Mouse (Mus musculus): ENCODE measurements at regions not wholly inside any gene's neighbourhood (a gene's known extent, or its start where the extent isn't known, plus 50 kb on each side); places are given as distances from the start of the nearest gene placed in this dataset.
A peak's percentile ranks its signal among the peaks of the same experiment; 100 is the strongest.

GRCm38 (mm10) chr1:100878065-100878464, 1105.5 kb downstream of the Cntnap5b start:
- TF ChIP-seq CTCF (conservative IDR thresholded peaks at IDR 0.05), result no peak
- DNase-seq (ENCODE audit: low spot score in 2 of 2), result no peak
- H3K4me3 ChIP-seq, result no peak overlapping the region
- H3K27ac ChIP-seq, result no peak overlapping the region

GRCm38 (mm10) chr1:100887336-100887735, 1114.8 kb downstream of the Cntnap5b start:
- peak; percentile 57 for TF ChIP-seq CTCF (conservative IDR thresholded peaks at IDR 0.05)
- DNase-seq (ENCODE audit: low spot score in 2 of 2), result peak in 1 of 2 experiments; percentile 12
- H3K4me3 ChIP-seq, result no peak overlapping the region
- H3K27ac ChIP-seq, result no peak overlapping the region

- no peak for DNase-seq (ENCODE audit: low spot score in 2 of 2)
- Histone ChIP-seq H3K4me3 (no peak overlapping the region), H3K27ac (no peak overlapping the region)
- TF ChIP-seq CTCF (conservative IDR thresholded peaks at IDR 0.05), result no peak
Measured at GRCm38 (mm10) chr1:100888337-100888736, 1115.8 kb downstream of the Cntnap5b start.

DNA sequence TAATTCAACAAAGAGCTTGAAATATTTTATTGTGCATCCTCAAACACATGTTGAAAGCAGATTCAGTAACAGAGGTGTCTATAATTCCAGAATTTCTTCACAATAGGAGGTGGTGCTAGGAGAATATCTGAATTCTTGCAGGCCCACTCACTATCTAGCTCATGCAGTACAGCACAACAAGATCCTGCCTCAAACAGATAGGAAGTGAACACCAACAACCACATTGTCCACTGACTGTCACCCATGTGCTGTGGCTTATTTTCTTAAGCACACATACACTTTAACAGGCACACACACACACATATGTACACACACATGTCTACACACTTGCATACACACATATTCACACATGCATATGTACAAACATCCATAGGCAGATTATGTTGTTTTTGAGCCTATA, 1150.3 kb downstream of the Cntnap5b start:
- no peak overlapping the region for H3K27ac ChIP-seq
- TF ChIP-seq CTCF (conservative IDR thresholded peaks at IDR 0.05), result no peak

GRCm38 (mm10) chr1:100928171-100928771, 1155.7 kb downstream of the Cntnap5b start:
- Histone ChIP-seq H3K27ac (no peak overlapping the region), H3K4me3 (no peak overlapping the region)
- no peak for DNase-seq (ENCODE audit: low spot score in 2 of 2)
- no peak for TF ChIP-seq CTCF (conservative IDR thresholded peaks at IDR 0.05)

More for the DNA sequence above, 1150.3 kb downstream of the Cntnap5b start:
- no peak overlapping the region for H3K4me3 ChIP-seq
- DNase-seq (ENCODE audit: low spot score in 2 of 2), result no peak

GRCm38 (mm10) chr1:100967254-100967653, 1194.7 kb downstream of the Cntnap5b start:
- no peak overlapping the region for H3K27ac ChIP-seq
- no peak for TF ChIP-seq CTCF (conservative IDR thresholded peaks at IDR 0.05)

DNA sequence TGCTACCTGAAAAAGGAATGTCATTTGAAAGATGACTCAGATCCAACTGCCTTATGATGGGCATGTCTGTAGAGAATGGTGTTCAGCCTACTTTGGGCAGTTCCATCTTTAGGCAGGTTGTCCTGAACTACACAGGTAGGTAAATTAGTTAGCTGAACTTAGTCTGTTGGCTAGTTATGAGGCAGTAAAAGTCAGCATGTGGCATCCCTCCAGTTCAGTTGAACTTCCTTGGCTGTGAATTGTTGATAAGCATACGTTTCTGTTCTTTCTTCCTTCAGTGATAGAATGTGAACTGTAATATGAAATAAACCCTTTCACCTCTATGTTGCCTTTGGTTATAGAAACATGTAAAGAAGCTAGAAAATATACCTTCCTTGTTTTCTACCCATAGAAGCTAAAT, 1198.8 kb downstream of the Cntnap5b start:
- no peak overlapping the region for H3K4me3 ChIP-seq
- no peak overlapping the region for H3K27ac ChIP-seq
- TF ChIP-seq CTCF (conservative IDR thresholded peaks at IDR 0.05), result no peak
- DNase-seq (ENCODE audit: low spot score in 2 of 2), result no peak

More at GRCm38 (mm10) chr1:100967254-100967653, 1194.7 kb downstream of the Cntnap5b start:
- H3K4me3 ChIP-seq, result no peak overlapping the region
- no peak for DNase-seq (ENCODE audit: low spot score in 2 of 2)

GRCm38 (mm10) chr1:100972303-100972702, 1199.7 kb downstream of the Cntnap5b start:
- no peak overlapping the region for H3K4me3 ChIP-seq
- DNase-seq (ENCODE audit: low spot score in 2 of 2), result no peak
- TF ChIP-seq CTCF (conservative IDR thresholded peaks at IDR 0.05), result no peak
- H3K27ac ChIP-seq, result no peak overlapping the region

DNA sequence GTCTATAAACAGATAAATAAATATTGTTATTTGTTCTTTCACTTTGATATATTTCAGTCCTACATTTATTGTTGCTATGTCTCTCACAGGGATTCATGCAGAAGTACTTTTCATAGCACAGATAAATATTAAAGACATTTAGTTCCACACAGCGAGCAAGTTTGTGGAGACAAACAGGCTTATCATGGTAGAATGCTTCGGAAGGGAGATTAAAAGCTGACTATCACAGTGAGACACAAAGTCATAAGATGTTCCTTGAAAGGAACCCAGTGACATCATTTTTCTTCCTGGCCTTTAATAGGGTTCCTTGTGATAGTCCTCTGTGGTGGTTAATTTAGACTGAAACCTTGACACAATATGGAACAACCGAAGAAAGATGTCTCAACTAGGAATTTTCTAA, 1201.1 kb downstream of the Cntnap5b start:
- H3K4me3 ChIP-seq, result no peak overlapping the region
- no peak for DNase-seq (ENCODE audit: low spot score in 2 of 2)
- TF ChIP-seq CTCF (conservative IDR thresholded peaks at IDR 0.05), result no peak
- no peak overlapping the region for H3K27ac ChIP-seq
